Mouse (Mus musculus): ENCODE results near the gene Spata2. TPM values are rescaled to one million over a fixed set of nuclear protein-coding genes. Genes with fewer than 3 reads are reported as not detected.

Spata2 gene
- total and polyA plus RNA-seq, 2 experiments from 2014 or later, result 28.9 to 36.6 TPM

- H3K36me3 ChIP-seq (ENCODE audit: insufficient read depth), result peaks cover 53% of the 10 kb centered on the region
- WGBS, result 88% methylated on average over 21 of the region's 21 CpGs
These were observed 43.1 kb downstream of the Spata2 start for GRCm38 (mm10) chr2:167449331-167450275.

GRCm38 (mm10) chr2:167447629-167448028, 45.1 kb downstream of the Spata2 start:
- Histone ChIP-seq H3K36me3 (ENCODE audit: insufficient read depth) (peaks cover 42% of the 10 kb centered on the region), H3K27me3 (ENCODE audit: insufficient read depth, low read length) (no peaks in the 10 kb centered on the region), H3K4me1 (ENCODE audit: insufficient read depth) (no peaks in the 10 kb centered on the region), H3K27ac (ENCODE audit: low read depth, low read length) (no peak overlapping the region), H3K4me3 (ENCODE audit: low read depth, low read length) (no peak overlapping the region), H3K4me2 (ENCODE audit: low read depth) (no peak overlapping the region), H3K9me3 (ENCODE audit: low read length) (no peaks in the 10 kb centered on the region), H3K9ac (no peak overlapping the region)
- WGBS, result 92% methylated on average over 8 of the region's 8 CpGs
- ATAC-seq, result no peak
- no peak for TF ChIP-seq CTCF (IDR thresholded peaks at IDR 0.05; ENCODE audit: low read depth)
- DNase-seq, result no peak

More at GRCm38 (mm10) chr2:167449331-167450275, 43.1 kb downstream of the Spata2 start:
- no peak for ATAC-seq
- H3K27ac ChIP-seq (ENCODE audit: low read depth, low read length), result no peak overlapping the region
- H3K4me2 ChIP-seq (ENCODE audit: low read depth), result no peak overlapping the region
- H3K27me3 ChIP-seq (ENCODE audit: insufficient read depth, low read length), result no peaks in the 10 kb centered on the region
- no peaks in the 10 kb centered on the region for H3K9me3 ChIP-seq (ENCODE audit: low read length)
- no peak for DNase-seq
- TF ChIP-seq CTCF (IDR thresholded peaks at IDR 0.05; ENCODE audit: low read depth), result no peak
- no peak overlapping the region for H3K9ac ChIP-seq
- no peak overlapping the region for H3K4me3 ChIP-seq (ENCODE audit: low read depth, low read length)
- no peaks in the 10 kb centered on the region for H3K4me1 ChIP-seq (ENCODE audit: insufficient read depth)

GRCm38 (mm10) chr2:167447207-167447606, 45.5 kb downstream of the Spata2 start:
- DNase-seq, result no peak
- H3K4me2 ChIP-seq (ENCODE audit: low read depth), result no peak overlapping the region
- H3K9ac ChIP-seq, result no peak overlapping the region
- peaks cover 42% of the 10 kb centered on the region for H3K36me3 ChIP-seq (ENCODE audit: insufficient read depth)
- no peak overlapping the region for H3K27ac ChIP-seq (ENCODE audit: low read depth, low read length)
- no peaks in the 10 kb centered on the region for H3K27me3 ChIP-seq (ENCODE audit: insufficient read depth, low read length)
- WGBS, result 93% methylated on average over 7 of the region's 7 CpGs
- H3K9me3 ChIP-seq (ENCODE audit: low read length), result no peaks in the 10 kb centered on the region
- no peak for TF ChIP-seq CTCF (IDR thresholded peaks at IDR 0.05; ENCODE audit: low read depth)
- ATAC-seq, result no peak
- no peaks in the 10 kb centered on the region for H3K4me1 ChIP-seq (ENCODE audit: insufficient read depth)
- no peak overlapping the region for H3K4me3 ChIP-seq (ENCODE audit: low read depth, low read length)

- Histone ChIP-seq H3K27ac (ENCODE audit: low read depth, low read length) (no peak overlapping the region), H3K36me3 (ENCODE audit: insufficient read depth) (peaks cover 44% of the 10 kb centered on the region), H3K4me2 (ENCODE audit: low read depth) (no peak overlapping the region), H3K4me3 (ENCODE audit: low read depth, low read length) (no peak overlapping the region), H3K4me1 (ENCODE audit: insufficient read depth) (no peaks in the 10 kb centered on the region), H3K27me3 (ENCODE audit: insufficient read depth, low read length) (no peaks in the 10 kb centered on the region), H3K9me3 (ENCODE audit: low read length) (no peaks in the 10 kb centered on the region), H3K9ac (no peak overlapping the region)
- no peak for ATAC-seq
- no peak for DNase-seq
- TF ChIP-seq CTCF (IDR thresholded peaks at IDR 0.05; ENCODE audit: low read depth), result no peak
- WGBS, result 71% methylated on average over 20 of the region's 20 CpGs
These were observed 46.5 kb downstream of the Spata2 start for GRCm38 (mm10) chr2:167445911-167446780.

- DNase-seq (no peak), ATAC-seq (no peak)
- Histone ChIP-seq H3K36me3 (ENCODE audit: insufficient read depth) (peaks cover 34% of the 10 kb centered on the region), H3K4me1 (ENCODE audit: insufficient read depth) (no peaks in the 10 kb centered on the region), H3K27me3 (ENCODE audit: insufficient read depth, low read length) (no peaks in the 10 kb centered on the region), H3K27ac (ENCODE audit: low read depth, low read length) (no peak overlapping the region), H3K9ac (no peak overlapping the region), H3K9me3 (ENCODE audit: low read length) (no peaks in the 10 kb centered on the region), H3K4me3 (ENCODE audit: low read depth, low read length) (no peak overlapping the region), H3K4me2 (ENCODE audit: low read depth) (no peak overlapping the region)
- no peak for TF ChIP-seq CTCF (IDR thresholded peaks at IDR 0.05; ENCODE audit: low read depth)
- 95% methylated on average over 4 of the region's 4 CpGs for WGBS
These were observed 49.1 kb downstream of the Spata2 start for GRCm38 (mm10) chr2:167443411-167444193.

GRCm38 (mm10) chr2:167439422-167439821, 53.3 kb downstream of the Spata2 start:
- H3K4me3 ChIP-seq (ENCODE audit: low read depth, low read length), result no peak overlapping the region
- TF ChIP-seq CTCF (IDR thresholded peaks at IDR 0.05; ENCODE audit: low read depth), result no peak
- DNase-seq (no peak), ATAC-seq (no peak)
- H3K4me1 ChIP-seq (ENCODE audit: insufficient read depth), result no peaks in the 10 kb centered on the region
- H3K9ac ChIP-seq, result no peak overlapping the region
- no peak overlapping the region for H3K4me2 ChIP-seq (ENCODE audit: low read depth)
- peaks cover 21% of the 10 kb centered on the region for H3K36me3 ChIP-seq (ENCODE audit: insufficient read depth)
- no peaks in the 10 kb centered on the region for H3K9me3 ChIP-seq (ENCODE audit: low read length)
- no peak overlapping the region for H3K27ac ChIP-seq (ENCODE audit: low read depth, low read length)
- no peaks in the 10 kb centered on the region for H3K27me3 ChIP-seq (ENCODE audit: insufficient read depth, low read length)
- 96% methylated on average over 3 of the region's 3 CpGs for WGBS

All from forebrain, postnatal 0 days (tissue).